Mouse (Mus musculus) stomach, embryonic 14.5 days (tissue): Measurements from ENCODE around the gene Epha4. TPM values are rescaled to one million over a fixed set of nuclear protein-coding genes. Genes with fewer than 3 reads are reported as not detected.
A peak's percentile ranks its signal among the peaks of the same experiment; 100 is the strongest.

Source experiments
- ATAC-seq: fragments of 200-750 bp; cut with Nextera tagmentation; 2 replicates; pipeline ENCODE4 v1.8.0; 2017; ENCODE audit warnings: low read depth, moderate TSS enrichment; ENCODE audit not compliant: insufficient number of reproducible peaks, insufficient read depth, low FRiP score
- H3K27ac ChIP-seq: fragments of 300-500 bp; sonication (generic); 2 replicates; pipeline ENCODE4 v1.5.1; 2014; ENCODE audit warnings: mild to moderate bottlenecking, low read length, moderate library complexity, mixed read lengths
- H3K27me3 ChIP-seq: fragments of 300-500 bp; sonication (generic); 2 replicates; pipeline ENCODE4 v1.6.1; 2014; ENCODE audit warnings: low read length, control low read depth, mixed read lengths; ENCODE audit not compliant: control insufficient read depth, insufficient read depth
- H3K36me3 ChIP-seq: fragments of 300-500 bp; sonication (generic); 2 replicates; pipeline ENCODE4 v1.6.1; 2014; ENCODE audit warnings: mild to moderate bottlenecking, control low read depth, low read length, moderate library complexity, mixed read lengths; ENCODE audit not compliant: control insufficient read depth, insufficient read depth
- H3K4me1 ChIP-seq: fragments of 300-500 bp; sonication (generic); 2 replicates; pipeline ENCODE4 v1.6.1; 2014; ENCODE audit warnings: low read length, control low read depth, mixed read lengths; ENCODE audit not compliant: control insufficient read depth, insufficient read depth
- H3K4me2 ChIP-seq: fragments of 300-500 bp; sonication (generic); replicated peaks from 2 replicates; pipeline ENCODE4 v1.6.1; 2014; ENCODE audit warnings: low read depth, low read length, control low read depth
- H3K4me3 ChIP-seq: fragments of 300-500 bp; sonication (generic); 2 replicates; pipeline ENCODE4 v1.5.1; 2014; ENCODE audit warnings: low read depth, low read length, control low read depth
- H3K9ac ChIP-seq: fragments of 300-500 bp; sonication (generic); replicated peaks from 2 replicates; pipeline ENCODE4 v1.6.1; 2014; ENCODE audit warnings: low read depth, mild to moderate bottlenecking, control low read depth, low read length, moderate library complexity, mixed read lengths
- H3K9me3 ChIP-seq: fragments of 300-500 bp; sonication (generic); 2 replicates; pipeline ENCODE4 v1.6.1; 2016; ENCODE audit warnings: low read depth, low read length, control low read depth; ENCODE audit not compliant: control insufficient read depth
- WGBS: fragments of 180-500 bp; shearing (Covaris S2); extraction: QIAGEN DNeasy Blood & Tissue Kit; methylation state at CpG from one replicate; pipeline ENCODE4 v1.1.7; 2014; 5-methylcytosine and 5-hydroxymethylcytosine counted together
- polyA plus RNA-seq: library from polyadenylated mRNA; unstranded; fragments of >200 nt; fragmentation: Nextera tagmentation; extraction: Ambion mirVana; gene quantifications from 2 replicates; pipeline ENCODE4 v1.2.1, GENCODE M21; 2014

Epha4 gene
- polyA plus RNA-seq, 1 experiment from 2014 or later = 18.2 TPM

DNA sequence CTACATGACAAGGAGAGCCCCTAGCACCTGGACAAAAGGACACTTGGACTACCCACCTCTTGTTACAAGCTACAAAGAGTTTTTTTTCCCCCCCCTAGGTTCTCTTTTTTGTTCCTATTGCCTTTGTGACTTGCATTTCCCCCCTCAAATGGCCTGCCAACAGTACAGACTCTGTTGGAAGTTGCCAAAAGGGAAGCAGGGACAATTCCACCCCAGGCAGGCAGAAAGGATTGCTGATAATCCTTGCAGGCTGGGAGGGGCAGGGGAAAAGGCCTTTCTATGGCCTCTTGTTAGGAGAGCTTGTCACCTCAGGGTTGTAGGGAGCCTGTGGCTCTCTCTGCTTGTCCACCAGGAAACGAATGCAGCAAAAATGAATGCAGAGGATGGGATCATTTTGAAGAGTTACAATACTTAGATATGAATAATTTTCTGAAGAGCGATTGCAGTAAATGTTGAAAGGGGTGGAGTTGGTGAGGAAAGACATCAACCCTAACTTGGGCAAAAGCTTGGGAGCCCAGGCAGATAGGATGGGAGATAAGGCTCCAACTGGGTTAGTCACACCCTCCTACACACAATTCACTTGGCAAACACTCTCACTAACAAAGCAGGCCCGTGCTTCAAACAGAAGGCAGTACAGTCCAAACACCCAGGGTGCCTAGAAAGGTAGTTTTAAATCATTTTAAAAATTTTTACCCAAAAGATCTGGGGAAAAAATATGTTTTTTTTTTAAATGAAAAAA lies 52.8 kb downstream of the Epha4 start:
- H3K4me1 ChIP-seq = peaks cover 2% of the 10 kb centered on the region; the same call in 1 of the 2 replicates
- ATAC-seq = peak; percentile 49; the same call in 1 of the 2 replicates
- no peaks in the 10 kb centered on the region for H3K9me3 ChIP-seq
- H3K27ac ChIP-seq = peak overlapping the region; percentile 28; the same call in 1 of the 2 replicates
- H3K9ac ChIP-seq = no peak overlapping the region
- H3K4me2 ChIP-seq = no peak overlapping the region
- no peak overlapping the region for H3K4me3 ChIP-seq
- WGBS = 41% methylated on average over 3 of the region's 3 CpGs
- H3K27me3 ChIP-seq = no peaks in the 10 kb centered on the region
- no peaks in the 10 kb centered on the region for H3K36me3 ChIP-seq

DNA sequence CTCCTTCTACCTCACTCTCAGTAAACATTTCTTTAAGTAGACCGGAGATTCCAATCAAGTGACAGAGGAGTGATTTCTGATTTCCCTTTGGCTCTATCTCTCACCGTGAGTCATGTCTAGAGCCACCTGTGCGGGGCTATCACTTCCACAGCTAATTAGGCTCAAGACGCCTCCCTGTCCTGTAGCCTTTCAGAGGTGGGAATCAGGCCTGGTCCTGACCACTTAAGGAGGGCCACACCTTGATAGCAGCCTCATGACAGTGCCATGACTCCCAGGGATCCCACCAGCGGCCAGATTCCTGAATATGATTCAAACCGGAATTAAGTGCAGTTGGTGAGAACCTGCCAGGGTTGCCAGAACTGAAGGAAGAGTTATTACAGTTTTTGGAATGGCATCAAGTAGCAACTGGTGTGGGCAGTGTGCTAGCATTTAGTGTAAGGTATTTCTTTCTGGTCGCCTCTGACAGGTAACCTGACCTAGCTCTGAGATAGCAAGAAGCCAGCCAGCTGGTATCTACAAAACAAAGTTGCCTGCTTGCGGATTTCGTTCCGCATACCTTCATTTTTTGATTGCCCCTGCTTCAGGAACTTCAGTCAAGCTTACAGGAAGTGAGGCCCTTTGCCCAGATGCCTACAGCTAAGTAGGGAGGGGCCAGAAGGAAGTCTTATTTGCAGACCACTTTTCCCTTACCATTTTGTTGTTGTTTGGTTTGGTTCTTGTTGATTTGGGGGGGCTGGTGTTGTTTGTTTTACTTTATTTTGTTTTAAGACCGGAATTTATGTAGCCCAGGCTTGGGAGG lies 53.9 kb downstream of the Epha4 start:
- peaks cover 2% of the 10 kb centered on the region; the same call in 1 of the 2 replicates for H3K4me1 ChIP-seq
- H3K4me3 ChIP-seq = no peak overlapping the region

DNA sequence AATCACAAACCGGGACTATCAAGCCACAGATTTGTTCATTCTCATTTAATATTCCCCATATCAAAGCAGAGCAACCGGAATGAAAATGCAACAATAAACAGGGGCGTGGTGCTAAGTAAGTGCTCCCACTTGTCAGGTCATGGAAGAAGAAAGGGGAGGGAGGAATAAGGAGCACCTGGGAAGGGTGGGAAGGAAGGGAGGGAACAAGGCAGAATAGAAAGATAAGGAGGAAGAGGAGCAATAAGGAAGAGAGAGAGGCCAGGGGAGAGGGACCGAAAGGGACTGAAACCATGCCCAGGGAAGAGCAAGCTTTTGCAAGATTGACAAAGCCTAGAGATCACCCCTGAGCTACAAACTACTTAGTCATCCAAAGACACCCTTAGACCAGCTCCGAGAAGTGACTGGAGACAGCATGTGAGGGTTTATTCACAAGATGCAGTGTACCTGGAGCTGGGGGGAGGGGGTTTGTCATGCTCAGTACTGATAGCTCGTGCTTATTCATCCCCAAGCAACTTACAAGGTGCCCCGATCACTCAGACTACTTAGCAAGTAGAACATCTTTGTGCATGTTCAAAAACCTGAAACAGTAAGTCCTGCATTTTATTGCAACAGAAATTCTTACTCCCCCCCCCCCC lies 56.0 kb downstream of the Epha4 start:
- no peaks in the 10 kb centered on the region for H3K36me3 ChIP-seq
- H3K9ac ChIP-seq = no peak overlapping the region
- H3K27me3 ChIP-seq = no peaks in the 10 kb centered on the region
- no peaks in the 10 kb centered on the region for H3K9me3 ChIP-seq
- WGBS = 81% methylated on average over 7 of the region's 7 CpGs
- H3K4me2 ChIP-seq = no peak overlapping the region
- ATAC-seq = no peak
- H3K27ac ChIP-seq = no peak overlapping the region
- no peak overlapping the region for H3K4me3 ChIP-seq
- H3K4me1 ChIP-seq = peaks cover 2% of the 10 kb centered on the region; the same call in 1 of the 2 replicates

More for the DNA sequence above, 53.9 kb downstream of the Epha4 start:
- H3K9me3 ChIP-seq = no peaks in the 10 kb centered on the region
- no peak overlapping the region for H3K9ac ChIP-seq
- ATAC-seq = no peak
- 68% methylated on average over 11 of the region's 11 CpGs for WGBS
- H3K4me2 ChIP-seq = no peak overlapping the region
- no peaks in the 10 kb centered on the region for H3K36me3 ChIP-seq
- peak overlapping the region; percentile 28; the same call in 1 of the 2 replicates for H3K27ac ChIP-seq
- no peaks in the 10 kb centered on the region for H3K27me3 ChIP-seq

DNA sequence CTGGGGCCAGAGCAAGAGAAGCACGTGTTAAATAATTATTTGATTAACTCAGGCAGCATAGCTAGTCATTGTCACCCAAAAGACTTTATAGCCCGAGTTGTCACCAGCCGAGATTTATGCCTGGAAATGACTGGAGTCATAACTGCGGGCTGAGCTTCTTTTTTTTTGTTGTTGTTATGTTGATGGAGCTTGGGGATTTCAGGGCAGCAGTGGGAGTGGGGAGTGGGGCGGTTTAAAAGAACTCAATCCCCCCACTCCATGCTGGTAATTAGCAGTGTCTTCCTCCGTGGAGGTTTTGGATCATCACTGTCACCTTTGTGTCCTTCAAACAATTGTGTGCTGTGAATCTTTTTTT lies 57.5 kb downstream of the Epha4 start:
- Histone ChIP-seq H3K9ac (no peak overlapping the region), H3K27me3 (no peaks in the 10 kb centered on the region), H3K4me1 (peaks cover 2% of the 10 kb centered on the region; the same call in 1 of the 2 replicates), H3K4me3 (no peak overlapping the region), H3K4me2 (no peak overlapping the region), H3K9me3 (no peaks in the 10 kb centered on the region), H3K27ac (no peak overlapping the region), H3K36me3 (no peaks in the 10 kb centered on the region)
- no peak for ATAC-seq
- WGBS = 37% methylated on average over 6 of the region's 6 CpGs

DNA sequence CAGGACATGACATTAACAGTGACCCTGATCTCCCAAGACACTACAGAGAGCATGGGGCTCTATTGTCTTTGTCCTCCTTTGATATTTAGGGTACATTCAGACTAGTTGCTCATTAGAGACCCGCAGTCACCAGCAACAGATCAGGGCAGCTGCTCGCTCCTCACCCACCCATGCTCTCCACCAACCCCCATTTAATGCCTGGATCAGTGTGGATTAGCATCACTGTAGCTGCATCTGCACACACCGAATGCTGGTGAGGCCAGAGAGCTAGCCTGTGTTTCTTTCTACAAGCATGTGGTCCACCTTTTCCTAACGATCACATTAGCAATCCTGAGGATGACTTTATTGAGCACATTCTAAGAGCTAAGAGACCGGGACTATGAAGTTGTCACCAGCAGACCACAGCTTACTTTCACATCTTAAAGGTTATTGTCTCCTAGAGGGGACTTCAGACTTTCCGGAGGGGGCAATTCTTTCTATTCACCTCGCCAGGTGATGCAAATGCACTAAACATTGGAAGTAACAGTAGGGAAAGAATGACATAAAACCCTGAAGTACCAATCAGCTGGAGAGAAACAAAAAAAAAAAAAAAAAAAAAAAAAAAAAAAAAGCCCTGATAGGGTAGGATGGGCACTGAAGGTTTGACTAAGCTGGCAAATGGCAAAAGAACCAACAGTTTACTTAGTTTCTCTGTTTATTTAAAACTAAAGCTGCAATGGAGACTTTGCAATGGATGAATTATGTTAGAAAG lies 58.0 kb downstream of the Epha4 start:
- H3K4me2 ChIP-seq = no peak overlapping the region
- H3K9ac ChIP-seq = no peak overlapping the region
- H3K9me3 ChIP-seq = no peaks in the 10 kb centered on the region
- H3K4me1 ChIP-seq = 0 out of 2 replicates have a peak, but pooled peaks cover under 1% of the 10 kb centered on the region
- H3K4me3 ChIP-seq = no peak overlapping the region
- H3K27ac ChIP-seq = no peak overlapping the region
- ATAC-seq = no peak
- no peaks in the 10 kb centered on the region for H3K36me3 ChIP-seq
- H3K27me3 ChIP-seq = no peaks in the 10 kb centered on the region
- 78% methylated on average over 7 of the region's 7 CpGs for WGBS

DNA sequence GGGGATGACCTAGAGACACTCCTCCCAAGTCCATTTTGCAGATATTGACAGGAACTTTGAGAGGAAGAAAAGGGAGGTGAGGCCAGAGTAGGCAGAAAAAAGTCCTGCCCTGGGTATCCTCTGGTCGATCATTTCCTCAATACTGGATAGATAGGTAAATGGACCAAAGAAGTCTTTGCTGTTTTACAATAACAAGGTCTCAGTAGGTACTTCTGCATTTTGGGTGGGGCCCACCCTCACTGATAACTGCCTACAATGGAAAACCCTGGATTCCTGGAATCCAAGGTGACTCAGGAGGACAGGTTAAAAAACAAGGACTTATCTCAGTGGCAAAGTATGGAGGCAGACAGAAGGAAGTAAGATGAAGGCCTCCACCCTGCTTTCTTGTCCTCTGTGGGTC lies 61.1 kb downstream of the Epha4 start:
- WGBS = 94% methylated on average over 1 of the region's 1 CpGs
- H3K4me1 ChIP-seq = no peaks in the 10 kb centered on the region

DNA sequence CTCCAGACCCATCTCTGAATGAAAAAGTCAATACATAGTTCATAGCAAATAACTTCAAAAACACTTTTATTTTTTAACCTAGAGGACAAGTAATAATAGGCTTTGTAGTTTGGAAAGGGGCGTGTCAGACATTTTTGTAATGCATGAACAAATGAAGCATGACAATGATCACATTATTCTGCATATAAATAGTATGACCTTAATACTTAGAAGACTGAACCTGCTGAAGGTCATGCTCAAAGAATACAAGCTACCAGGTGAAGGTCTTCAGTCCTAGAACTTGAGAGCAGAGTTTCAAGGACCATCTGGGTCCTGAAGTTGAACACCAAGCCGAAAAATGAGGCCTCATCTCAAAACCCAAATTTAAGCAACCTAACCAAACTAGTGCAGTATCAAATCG lies 62.2 kb downstream of the Epha4 start:
- H3K9me3 ChIP-seq = no peaks in the 10 kb centered on the region
- H3K27ac ChIP-seq = no peak overlapping the region
- no peak overlapping the region for H3K4me2 ChIP-seq
- WGBS = 88% methylated on average over 3 of the region's 3 CpGs
- H3K27me3 ChIP-seq = no peaks in the 10 kb centered on the region
- no peaks in the 10 kb centered on the region for H3K4me1 ChIP-seq
- no peaks in the 10 kb centered on the region for H3K36me3 ChIP-seq
- no peak overlapping the region for H3K4me3 ChIP-seq
- no peak overlapping the region for H3K9ac ChIP-seq
- no peak for ATAC-seq

More for the DNA sequence above, 61.1 kb downstream of the Epha4 start:
- H3K9ac ChIP-seq = no peak overlapping the region
- no peak overlapping the region for H3K4me3 ChIP-seq
- ATAC-seq = no peak
- no peaks in the 10 kb centered on the region for H3K27me3 ChIP-seq
- H3K4me2 ChIP-seq = no peak overlapping the region
- H3K27ac ChIP-seq = no peak overlapping the region
- H3K36me3 ChIP-seq = no peaks in the 10 kb centered on the region
- no peaks in the 10 kb centered on the region for H3K9me3 ChIP-seq

DNA sequence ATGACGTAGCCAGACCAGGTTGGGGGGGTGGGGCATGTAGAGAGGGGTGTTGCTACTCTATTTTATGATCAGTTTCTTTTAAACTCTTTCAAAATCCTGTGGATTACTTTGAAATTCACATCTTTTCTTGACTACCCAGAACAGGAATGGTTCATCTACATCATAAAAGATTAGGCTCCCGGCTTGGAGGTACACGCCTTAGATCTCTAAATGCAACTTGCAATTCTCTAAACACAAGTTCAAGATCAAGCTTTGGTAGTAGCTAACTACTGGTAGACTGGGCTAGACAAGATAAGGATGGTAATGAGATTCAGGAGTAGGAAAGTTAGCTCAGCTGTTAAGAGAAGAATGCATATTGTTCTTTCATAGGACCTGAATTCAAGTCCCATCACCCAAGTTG lies 63.3 kb downstream of the Epha4 start:
- Histone ChIP-seq H3K36me3 (no peaks in the 10 kb centered on the region), H3K4me2 (no peak overlapping the region), H3K27ac (no peak overlapping the region), H3K9me3 (no peaks in the 10 kb centered on the region), H3K4me1 (no peaks in the 10 kb centered on the region), H3K27me3 (no peaks in the 10 kb centered on the region), H3K4me3 (no peak overlapping the region), H3K9ac (no peak overlapping the region)
- 90% methylated on average over 3 of the region's 3 CpGs for WGBS
- ATAC-seq = no peak
